Mouse (Mus musculus) cerebellum, adult 9-10 months (tissue): ENCODE results near the gene Abo.

Experiments
- DNase-seq: peaks from one replicate; pipeline ENCODE4 v3.0.0; 2022

The Abo gene

DNA sequence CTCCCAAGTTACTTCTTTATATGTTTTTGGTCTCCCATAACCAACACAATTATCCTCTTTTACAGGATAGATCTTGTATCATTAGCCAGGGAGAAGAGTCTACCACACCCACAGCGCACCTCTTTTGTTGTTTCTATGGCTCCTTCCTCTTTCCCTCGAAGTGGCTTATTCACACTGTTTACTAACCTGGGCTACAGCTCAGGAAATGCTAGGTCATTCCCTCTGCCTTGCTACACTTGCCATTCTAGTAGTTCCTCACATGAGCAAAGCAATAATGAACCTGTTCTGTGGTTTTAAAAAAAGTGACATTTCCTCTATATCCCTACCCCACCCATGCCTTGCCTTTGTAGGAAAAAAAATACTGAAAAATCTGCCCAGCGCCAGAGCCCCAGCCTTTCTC is 1.9 kb downstream of the Abo start:
- DNase-seq = no peak

DNA sequence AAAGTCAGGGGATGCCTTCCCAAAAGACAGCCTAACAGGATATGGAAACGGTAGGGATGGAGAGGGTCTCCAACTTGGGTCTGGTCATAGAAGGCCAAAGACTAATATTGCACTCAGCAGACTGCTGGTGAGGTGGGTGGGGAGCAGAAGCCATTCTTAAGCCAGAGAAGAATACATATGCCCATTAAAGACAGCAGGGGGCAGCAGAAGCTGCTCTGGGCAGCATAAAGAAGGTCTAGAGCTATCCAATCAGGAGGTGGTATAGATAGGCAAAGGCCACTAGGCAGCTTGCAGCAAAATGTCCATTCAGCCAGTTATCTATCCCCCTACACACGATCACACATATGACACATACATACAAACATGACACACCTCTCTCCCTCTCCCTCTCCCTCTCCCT is 17.1 kb downstream of the Abo start:
- DNase-seq = peak; percentile 11

DNA sequence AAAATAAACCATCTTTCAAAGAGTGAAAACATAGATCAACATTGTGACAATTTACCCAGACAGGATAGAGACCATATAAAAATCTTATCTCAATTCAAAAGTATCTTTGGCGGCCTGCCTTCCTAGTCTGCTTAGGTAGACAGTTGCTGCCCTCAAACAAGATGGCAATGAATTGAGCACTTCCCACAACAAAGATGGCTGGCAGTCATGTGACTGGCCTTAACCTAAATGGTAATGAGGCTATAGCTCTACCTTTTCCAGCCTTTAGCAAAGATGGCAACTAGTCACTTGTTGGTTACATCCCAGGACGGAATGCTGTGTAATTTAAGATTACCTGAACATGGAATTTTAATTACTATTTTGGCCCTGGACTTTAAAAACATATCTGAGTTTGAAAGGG is 32.3 kb downstream of the Abo start:
- no peak for DNase-seq

DNA sequence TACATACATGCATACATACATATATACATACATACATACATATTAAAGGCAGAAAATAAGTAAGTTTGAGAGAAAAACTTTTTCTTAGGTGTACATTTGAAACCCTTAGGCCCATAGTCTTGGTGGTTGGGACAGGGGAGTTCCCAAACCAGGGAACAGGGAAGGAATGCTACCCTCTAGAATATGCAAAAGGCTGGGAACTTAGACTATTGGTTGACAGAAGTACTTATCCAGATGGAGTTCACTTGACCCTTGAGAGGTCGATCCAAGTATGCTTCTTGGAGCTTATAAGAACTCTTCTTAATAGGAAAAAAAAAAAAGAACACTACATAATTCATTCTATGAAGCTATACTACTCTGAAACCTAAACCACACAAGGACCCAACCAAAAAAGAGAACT is 36.7 kb downstream of the Abo start:
- DNase-seq = no peak

DNA sequence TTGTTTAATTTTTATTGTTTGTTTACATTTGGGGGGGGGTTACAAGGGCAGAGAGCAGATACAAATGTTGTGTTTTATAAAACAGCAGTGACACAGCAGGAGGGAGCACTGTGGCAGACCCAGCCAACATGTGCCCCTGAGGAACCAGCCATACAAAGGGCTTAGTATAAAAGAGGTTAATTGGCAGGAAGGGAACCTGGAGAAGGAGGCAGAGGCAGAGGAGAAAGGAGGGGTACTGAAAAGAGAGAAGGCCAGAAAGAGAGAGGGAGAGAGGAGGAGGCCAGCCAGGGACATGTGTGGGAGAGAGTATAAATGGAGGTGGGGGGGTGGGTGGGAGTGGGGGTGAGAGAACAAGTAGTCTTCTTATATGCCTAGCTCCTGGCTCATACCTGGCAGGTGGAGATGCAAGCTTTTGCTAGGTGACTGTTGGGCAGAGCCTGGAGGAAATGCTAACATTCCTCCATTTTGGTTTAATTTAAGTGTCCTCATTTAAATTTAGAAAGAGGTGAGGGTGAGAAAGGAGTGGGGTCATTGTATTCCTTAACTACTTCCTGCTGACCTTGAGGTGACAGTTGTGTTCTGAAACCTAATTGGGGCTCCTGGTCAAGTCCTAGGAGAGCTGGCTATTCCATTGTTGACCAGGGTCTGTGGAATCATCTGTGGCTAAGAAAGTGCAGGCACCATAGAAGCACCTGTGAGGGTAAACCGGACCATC is 37.4 kb downstream of the Abo start:
- DNase-seq = no peak
